Mouse (Mus musculus) adipose tissue, adult 10 weeks (tissue): Measurements from ENCODE around the gene Selenos. TPM values are rescaled to one million over a fixed set of nuclear protein-coding genes. Genes with fewer than 3 reads are reported as not detected.

Source experiments
- polyA plus RNA-seq: library from polyadenylated mRNA; stranded (reverse); fragments of 350-450 nt; fragmentation: Illumina TruSeq; extraction: RNeasy Lipid Tissue Mini Kit (QIAGEN cat#74804); gene quantifications from one replicate; pipeline ENCODE4 v1.2.3, GENCODE M21; 2014; ENCODE audit warnings: low read depth, low replicate concordance

The Selenos gene
- 118 TPM for polyA plus RNA-seq

GRCm38 (mm10) chr7:66079364-66080230 lies at the start of gene Selenos:
Gene Selenos (plus strand): TSS chr7:66079649.

DNA sequence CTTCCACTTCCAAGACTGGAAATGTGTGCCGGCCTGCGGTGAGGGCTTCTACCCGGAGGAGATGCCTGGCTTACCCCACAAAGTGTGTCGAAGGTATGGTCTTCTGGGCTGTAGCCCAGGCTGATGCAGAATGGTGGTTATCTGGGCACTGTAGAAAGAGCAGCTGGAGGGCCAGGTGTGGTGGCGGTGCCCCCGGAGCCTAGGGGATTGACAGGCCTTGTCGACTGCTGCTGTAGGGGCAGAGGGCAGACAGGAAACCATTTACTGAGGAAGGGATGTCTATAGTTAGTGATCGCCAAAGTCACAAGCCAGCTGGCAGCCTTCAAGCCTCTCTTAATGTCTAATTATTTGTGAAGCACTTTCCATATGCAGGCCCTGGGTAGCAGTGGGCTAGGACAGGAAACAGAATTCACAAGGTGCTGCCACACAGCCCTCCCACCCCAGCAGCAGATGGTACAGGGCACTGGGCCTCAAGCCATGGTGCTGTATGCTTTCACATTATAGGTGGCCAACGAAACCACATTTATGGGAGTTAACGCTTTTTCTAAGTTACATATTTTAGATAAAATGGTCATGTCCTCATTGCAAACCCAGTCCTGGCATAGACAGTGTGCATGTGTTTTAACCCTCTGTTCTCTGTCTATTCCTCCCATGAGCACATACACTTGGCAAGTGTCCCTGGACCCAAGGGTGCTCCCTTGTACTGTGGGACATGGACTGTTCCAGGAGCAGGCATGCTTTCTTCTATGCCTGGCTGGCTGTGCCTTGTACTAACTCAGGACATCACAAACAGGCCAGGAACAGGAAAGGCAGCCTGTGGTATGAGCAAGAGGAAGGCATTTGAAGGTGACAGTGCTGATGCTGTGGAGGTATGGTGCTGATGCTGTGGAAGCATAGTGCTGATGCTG lies 35.6 kb upstream of the Selenos start, which contains the start of gene Gm45213:
TSS of gene Gm45213 (plus strand) at position 51 of the 908 bp plus-strand sequence.

GRCm38 (mm10) chr7:66058703-66059102 lies 20.7 kb upstream of the Selenos start, which contains the start of gene Snrpa1:
Gene Snrpa1 (plus strand): TSS chr7:66059003.

GRCm38 (mm10) chr7:66108961-66109854 lies 29.8 kb downstream of the Selenos start, which contains the start of gene Chsy1:
Gene Chsy1 (plus strand): TSS chr7:66109515.

Other genes starting within 250 kb of the Selenos start
- gene Pcsk6, start 217.9 kb upstream of the Selenos start, polyA plus RNA-seq = 25.6 TPM
- not detected for gene Gm45213, start 36.0 kb upstream of the Selenos start, polyA plus RNA-seq
- gene Snrpa1, start 20.6 kb upstream of the Selenos start, polyA plus RNA-seq = 21.4 TPM
- 4.4 TPM for gene Chsy1, start 29.9 kb downstream of the Selenos start, polyA plus RNA-seq